Mouse (Mus musculus): ENCODE measurements around the gene Hmcn1.

The Hmcn1 gene

DNA sequence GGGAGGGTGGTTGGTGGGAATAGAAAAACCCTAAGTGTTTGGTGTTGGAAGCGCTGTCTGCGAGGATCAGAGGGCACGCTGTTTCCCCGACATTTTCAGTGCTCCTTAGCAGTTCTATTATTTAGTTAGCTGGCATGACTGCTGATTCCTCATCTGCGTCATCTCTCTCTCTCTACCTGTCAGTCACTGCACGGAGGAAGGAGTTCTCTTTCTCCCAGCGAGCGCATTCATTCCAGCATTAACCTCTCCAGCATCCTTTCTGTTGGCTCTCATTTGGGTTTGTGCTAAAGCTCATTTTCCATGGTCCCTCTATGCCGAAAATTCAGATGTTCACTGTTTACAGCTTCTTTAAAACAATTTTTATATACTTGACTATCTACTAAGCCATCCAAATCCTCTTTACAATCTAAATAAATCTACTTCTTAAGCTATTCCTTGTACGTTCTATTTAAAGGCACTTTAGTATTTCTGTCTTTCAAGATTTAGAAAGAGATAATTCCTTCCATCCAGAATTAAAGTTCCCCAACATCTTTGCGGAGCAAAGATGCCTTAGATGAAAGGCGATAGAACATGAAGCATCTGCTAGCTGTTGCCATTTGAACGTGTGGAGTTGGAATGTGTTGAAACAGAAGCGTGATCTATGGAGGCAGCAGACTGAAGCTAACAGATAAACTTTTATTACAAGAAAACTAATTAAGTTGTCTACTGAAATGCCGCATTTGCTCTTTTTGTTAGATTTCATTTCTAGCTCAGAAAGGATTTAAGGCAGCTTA lies 210.0 kb downstream of the Hmcn1 start:
- no peak for DNase-seq (ENCODE audit: low spot score)

- no peak for DNase-seq (ENCODE audit: low spot score)
These were observed 213.3 kb downstream of the Hmcn1 start for GRCm38 (mm10) chr1:150779902-150780301.

DNA sequence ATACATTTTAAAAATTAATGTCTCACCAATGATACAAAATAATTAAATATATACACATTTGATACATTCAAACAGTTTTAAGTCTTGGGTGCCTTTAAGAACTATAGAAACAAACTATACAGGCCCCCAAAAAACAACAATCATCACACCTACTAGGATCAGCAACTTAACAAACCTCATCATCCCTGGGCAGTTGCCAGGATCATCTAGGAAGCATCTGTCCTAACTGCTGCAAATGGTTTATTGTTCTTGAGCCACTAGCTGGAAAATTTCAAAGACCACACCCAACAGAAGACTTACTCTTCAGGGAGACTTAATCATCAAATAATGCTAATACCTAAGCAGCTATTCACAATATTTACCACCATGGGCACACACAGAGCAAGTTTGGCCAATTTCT lies 216.5 kb downstream of the Hmcn1 start:
- no peak for DNase-seq (ENCODE audit: low spot score)

GRCm38 (mm10) chr1:150775742-150776141 lies 217.5 kb downstream of the Hmcn1 start:
- DNase-seq (ENCODE audit: low spot score) = no peak

- DNase-seq (ENCODE audit: low spot score) = no peak
These were observed 220.3 kb downstream of the Hmcn1 start for GRCm38 (mm10) chr1:150772958-150773357.

DNA sequence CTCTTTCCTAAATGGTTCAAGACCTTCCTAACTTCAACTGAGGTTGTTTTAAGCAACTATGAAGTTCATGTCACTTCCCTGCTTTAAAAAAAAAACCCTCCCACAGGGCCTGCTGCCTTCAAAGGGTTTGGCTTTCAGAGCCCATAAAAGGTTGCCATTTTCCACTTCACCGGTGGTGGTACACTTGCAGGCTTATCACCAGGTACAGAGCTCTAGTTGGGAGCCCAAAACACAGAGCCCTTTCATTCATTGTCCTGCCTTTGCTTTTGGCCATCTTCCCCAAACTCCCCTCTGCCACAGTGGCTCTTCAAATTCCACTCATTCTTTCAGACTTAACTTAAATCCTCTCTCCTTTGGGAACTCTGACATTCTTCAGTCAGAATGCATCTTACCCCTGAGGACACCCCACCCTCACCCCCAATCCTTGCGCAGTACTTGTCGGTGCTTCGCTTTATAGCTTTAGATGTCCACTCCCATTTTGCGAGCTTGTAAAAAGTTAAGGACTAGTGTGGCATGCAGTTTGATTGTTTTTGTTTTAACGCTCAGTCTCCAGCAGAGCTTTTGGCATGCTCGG lies 222.2 kb downstream of the Hmcn1 start:
- no peak for DNase-seq (ENCODE audit: low spot score)

DNA sequence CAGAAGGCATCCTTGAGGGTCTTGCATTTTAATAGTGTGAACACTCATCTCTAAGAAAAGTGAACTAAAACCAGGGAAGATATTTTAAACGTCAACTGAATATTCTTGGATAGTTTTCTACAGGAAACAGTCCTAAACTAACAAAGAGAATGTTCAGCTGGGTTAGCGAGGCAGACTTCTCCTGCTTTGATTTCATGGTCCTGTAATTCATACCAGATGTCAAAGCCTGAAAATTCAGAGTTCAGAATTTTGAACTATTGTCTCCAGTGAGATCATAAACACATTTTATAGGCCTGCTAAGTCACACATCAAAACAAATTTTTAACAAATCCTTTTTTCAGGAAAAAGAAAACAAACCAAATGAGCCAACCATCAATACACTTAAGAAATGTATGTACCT lies 223.4 kb downstream of the Hmcn1 start:
- DNase-seq (ENCODE audit: low spot score) = no peak

GRCm38 (mm10) chr1:150761678-150762077 lies 231.6 kb downstream of the Hmcn1 start:
- DNase-seq (ENCODE audit: low spot score) = no peak

GRCm38 (mm10) chr1:150760801-150761331 lies 232.4 kb downstream of the Hmcn1 start:
- no peak for DNase-seq (ENCODE audit: low spot score)

GRCm38 (mm10) chr1:150759476-150760079 lies 233.7 kb downstream of the Hmcn1 start:
- no peak for DNase-seq (ENCODE audit: low spot score)

GRCm38 (mm10) chr1:150753920-150754319 lies 239.3 kb downstream of the Hmcn1 start:
- DNase-seq (ENCODE audit: low spot score) = no peak

GRCm38 (mm10) chr1:150748783-150749182 lies 244.5 kb downstream of the Hmcn1 start:
- no peak for DNase-seq (ENCODE audit: low spot score)

DNA sequence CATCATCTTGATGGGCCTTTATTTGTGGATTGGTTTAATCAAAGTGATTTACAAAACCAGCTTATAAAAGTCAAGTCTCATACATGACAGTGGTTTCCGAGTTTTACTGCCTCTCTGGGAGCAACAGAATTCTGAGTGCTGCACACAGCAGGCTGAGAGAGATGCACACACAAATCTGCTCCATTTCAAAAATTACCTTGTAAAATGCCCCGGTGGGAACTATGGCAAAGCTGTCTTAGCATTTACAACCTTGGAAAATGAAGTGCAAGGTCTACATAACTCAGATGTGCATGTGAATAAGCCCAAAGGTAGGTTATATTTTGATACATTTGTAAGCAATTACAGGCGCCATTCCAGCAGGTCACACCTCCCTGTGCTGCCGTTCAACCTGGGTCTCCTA lies 245.5 kb downstream of the Hmcn1 start:
- DNase-seq (ENCODE audit: low spot score) = no peak

- no peak for DNase-seq (ENCODE audit: low spot score)
These were observed 250.0 kb downstream of the Hmcn1 start for GRCm38 (mm10) chr1:150743097-150743843.

- no peak for DNase-seq (ENCODE audit: low spot score)
These were observed 250.7 kb downstream of the Hmcn1 start for GRCm38 (mm10) chr1:150742376-150743087.

DNA sequence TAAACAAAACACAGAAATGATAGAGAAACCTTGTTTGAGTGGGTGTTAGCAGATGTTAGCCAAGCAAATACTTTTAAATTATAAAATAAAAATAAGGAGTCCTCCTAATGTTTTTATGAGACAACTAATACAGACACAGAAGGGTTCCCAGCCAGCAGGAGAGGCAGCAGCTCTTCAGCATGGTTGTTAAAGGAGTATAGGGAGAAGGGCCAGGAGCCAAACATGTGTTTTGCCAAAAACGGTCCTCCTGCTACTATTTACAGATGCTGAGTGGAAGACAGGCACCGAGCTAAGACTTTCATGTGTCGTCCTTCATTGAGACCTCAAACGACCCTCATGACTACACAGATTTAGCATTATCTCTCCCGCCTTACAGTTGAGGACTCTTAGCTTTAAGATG lies 281.8 kb downstream of the Hmcn1 start:
- peak; percentile 5 for DNase-seq (ENCODE audit: low spot score)

GRCm38 (mm10) chr1:150706502-150706901 lies 286.7 kb downstream of the Hmcn1 start:
- no peak for DNase-seq (ENCODE audit: low spot score)

GRCm38 (mm10) chr1:150697749-150698148 lies 295.5 kb downstream of the Hmcn1 start:
- DNase-seq (ENCODE audit: low spot score) = no peak

GRCm38 (mm10) chr1:150682044-150682443 lies 311.2 kb downstream of the Hmcn1 start:
- no peak for DNase-seq (ENCODE audit: low spot score)

- no peak for DNase-seq (ENCODE audit: low spot score)
These were observed 311.8 kb downstream of the Hmcn1 start for GRCm38 (mm10) chr1:150681433-150681832.

DNA sequence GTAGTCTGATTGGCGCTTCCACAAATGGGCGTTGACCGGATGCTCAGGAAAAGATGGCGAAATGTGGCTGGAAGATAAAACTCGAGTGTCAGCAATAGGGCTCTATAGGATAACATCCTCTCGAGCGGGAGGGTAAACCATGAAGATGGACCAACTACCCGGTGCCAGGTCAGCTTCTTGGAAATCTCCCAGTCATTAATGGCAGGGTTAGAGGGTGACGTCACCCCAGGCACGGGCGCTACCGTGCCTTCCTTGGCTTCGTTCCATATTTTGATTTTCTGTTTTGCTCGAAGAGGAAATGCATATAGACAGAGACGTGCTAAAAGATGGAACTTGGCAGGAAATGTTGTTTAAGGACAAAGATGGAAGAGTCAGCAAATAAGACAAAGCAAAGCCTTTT lies 312.2 kb downstream of the Hmcn1 start:
- DNase-seq (ENCODE audit: low spot score) = no peak

- no peak for DNase-seq (ENCODE audit: low spot score)
These were observed 312.9 kb downstream of the Hmcn1 start for GRCm38 (mm10) chr1:150680345-150680744.
